Comparison of ENCODE assay signal across 8 mouse cellular contexts in the genomic region with DNA sequence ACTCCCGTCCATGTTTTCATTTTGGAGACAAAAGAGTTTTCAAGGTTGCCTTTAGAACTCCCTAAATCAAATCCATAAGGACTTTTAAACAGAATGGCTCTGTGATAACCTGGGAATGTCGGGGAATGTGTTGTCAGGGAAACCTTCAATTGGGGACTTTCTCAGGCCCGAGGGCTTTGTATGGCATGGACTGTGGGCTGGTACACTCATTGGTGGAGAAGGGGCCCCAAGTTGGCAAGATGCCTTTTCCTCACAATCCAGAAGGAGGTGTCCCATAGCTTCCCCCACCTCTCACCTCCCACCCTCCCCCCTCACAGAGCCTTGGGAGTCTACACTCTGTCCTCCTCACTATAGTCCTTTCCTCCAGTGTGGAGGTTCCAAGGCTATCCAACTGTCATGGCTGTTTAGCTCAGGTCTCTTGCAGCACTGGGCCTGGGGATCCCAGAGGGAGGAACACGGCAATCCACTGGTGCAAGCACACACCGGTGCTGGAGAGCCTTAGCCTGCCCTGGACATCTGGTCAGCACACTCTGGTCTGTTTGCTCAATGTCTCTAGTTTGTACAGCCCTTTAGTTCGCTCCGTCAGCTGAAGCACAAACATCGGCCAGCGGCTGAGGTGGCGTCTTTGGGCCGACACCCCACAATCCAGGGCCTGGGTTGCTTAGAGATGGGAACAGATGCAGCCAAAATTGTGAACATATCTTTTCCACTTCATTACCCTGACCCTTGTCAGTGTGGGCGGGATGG. TPM values are rescaled to one million over a fixed set of nuclear protein-coding genes. Genes with fewer than 3 reads are reported as not detected.
DNase-seq lines count a peak whose midpoint lies in the region; ATAC-seq and TF ChIP-seq lines count a peak whose summit lies in the region.

No protein-coding gene starts in this region.

- TF ChIP-seq EP300 in CH12.LX (IDR thresholded peaks at IDR 0.05; ENCODE audit: low read length), result no peak
- no peak for TF ChIP-seq EP300 in heart, postnatal 0 days (IDR thresholded peaks at IDR 0.05; ENCODE audit: low read depth)

- peaks cover 46% of the 10 kb centered on the region for H3K4me1 ChIP-seq in cerebellum, adult 2 months (ENCODE audit: control insufficient read depth, insufficient read depth, low read length)
- H3K4me1 ChIP-seq in CH12.LX (ENCODE audit: control insufficient read depth in 1 of 2, insufficient read depth in 2 of 2), result peaks cover 27 to 54% of the 10 kb centered on the region in 2 experiments
- H3K4me1 ChIP-seq in heart, postnatal 0 days (ENCODE audit: control insufficient read depth, insufficient read depth), result peaks cover 25% of the 10 kb centered on the region
- H3K4me1 ChIP-seq in lung, embryonic 16.5 days (replicated peaks; ENCODE audit: control insufficient read depth, insufficient read depth, low read length), result peaks cover 29% of the 10 kb centered on the region

- H3K36me3 ChIP-seq in CH12.LX (replicated peaks in 1 of 2; ENCODE audit: control insufficient read depth in 1 of 2, insufficient read depth in 1 of 2, low read length in 1 of 2), result peaks cover 0 to 33% of the 10 kb centered on the region in 2 experiments
- no peaks in the 10 kb centered on the region for H3K36me3 ChIP-seq in heart, postnatal 0 days (replicated peaks; ENCODE audit: control insufficient read depth, insufficient read depth, low read length)
- H3K36me3 ChIP-seq in lung, embryonic 16.5 days (ENCODE audit: control insufficient read depth, insufficient read depth, low read length), result no peaks in the 10 kb centered on the region

- TF ChIP-seq POLR2A in cerebellum, adult 2 months (IDR thresholded peaks at IDR 0.05; ENCODE audit: borderline replicate concordance, insufficient read depth, low read length), result no peak
- no peak for TF ChIP-seq POLR2A in CH12.LX (IDR thresholded peaks at IDR 0.05; ENCODE audit: low read depth, low read length)

- no peaks in the 10 kb centered on the region for H3K79me2 ChIP-seq in CH12.LX (replicated peaks; ENCODE audit: control insufficient read depth, extremely low read depth, insufficient read depth, poor library complexity, severe bottlenecking)

- no peak for TF ChIP-seq CTCF in cerebellum, adult 2 months (IDR thresholded peaks at IDR 0.05; ENCODE audit: borderline replicate concordance, insufficient read depth, low read depth, low read length)
- no peak for TF ChIP-seq CTCF in CH12.LX (conservative IDR thresholded peaks at IDR 0.05 in 1 of 2, IDR thresholded peaks at IDR 0.05 in 1 of 2; ENCODE audit: low read depth in 2 of 2, low read length in 2 of 2)
- TF ChIP-seq CTCF in heart, postnatal 0 days (IDR thresholded peaks at IDR 0.05; ENCODE audit: low read depth), result no peak
- no peak for TF ChIP-seq CTCF in left cerebral cortex, adult 2 months (IDR thresholded peaks at IDR 0.05)

- H3K9ac ChIP-seq in CH12.LX (ENCODE audit: insufficient read depth, low read depth), result peak overlapping the region; percentile 11; the same call in 1 of the 2 replicates
- H3K9ac ChIP-seq in heart, postnatal 0 days (replicated peaks; ENCODE audit: low read depth, low read length), result 0 out of 2 replicates have a peak overlapping the region, but pooled peaks have one; percentile 15
- peak overlapping the region; percentile 16 for H3K9ac ChIP-seq in lung, embryonic 16.5 days (ENCODE audit: low read length)

- 63% methylated on average over 12 of the region's 12 CpGs for WGBS in cerebellum, adult 2 months
- 85% methylated on average over 12 of the region's 12 CpGs for WGBS in heart, postnatal 0 days
- WGBS in lung, embryonic 16.5 days, result 29% methylated on average over 12 of the region's 12 CpGs

- peak overlapping the region; percentile 20; the same call in 1 of the 2 replicates for H3K27ac ChIP-seq in cerebellum, adult 2 months (ENCODE audit: insufficient read depth, low read length)
- no peak overlapping the region for H3K27ac ChIP-seq in CH12.LX (ENCODE audit: insufficient read depth, low read depth)
- no peak overlapping the region for H3K27ac ChIP-seq in heart, postnatal 0 days (ENCODE audit: low read depth)
- peak overlapping the region; percentile 34 for H3K27ac ChIP-seq in lung, embryonic 16.5 days (ENCODE audit: low read length)
- H3K27ac ChIP-seq in left cerebral cortex, adult 2 months, result no peak overlapping the region; the same call in 1 of the 2 replicates

- intact Hi-C loops in left cerebral cortex, adult 2 months (cut with DNase I), result no loop called here

- no peaks in the 10 kb centered on the region for H3K9me3 ChIP-seq in CH12.LX (replicated peaks; ENCODE audit: low read length)
- no peaks in the 10 kb centered on the region for H3K9me3 ChIP-seq in heart, postnatal 0 days (replicated peaks; ENCODE audit: control insufficient read depth, low read length)
- H3K9me3 ChIP-seq in lung, embryonic 16.5 days (ENCODE audit: control insufficient read depth, low read length), result no peaks in the 10 kb centered on the region

- TF ChIP-seq RAD21 in CH12.LX (IDR thresholded peaks at IDR 0.05; ENCODE audit: low read depth, low read length), result no peak

- in situ Hi-C loops in CH12.LX (cut with MboI; ENCODE audit: low pct_ligation_motif_present, low pct_unique_long_range_greater_than_20kb, low sequenced_read_pairs), result no loop called here

- H3K4me2 ChIP-seq in CH12.LX (ENCODE audit: insufficient read depth, low read depth, poor library complexity, severe bottlenecking), result no peak overlapping the region
- H3K4me2 ChIP-seq in heart, postnatal 0 days (ENCODE audit: low read depth, low read length), result no peak overlapping the region
- no peak overlapping the region for H3K4me2 ChIP-seq in lung, embryonic 16.5 days (ENCODE audit: low read depth, low read length)

- 0 out of 2 replicates have a peak, but pooled peaks have one; percentile 11 for ATAC-seq in heart, postnatal 0 days (ENCODE audit: insufficient read depth, low read depth)
- ATAC-seq in lung, embryonic 16.5 days (ENCODE audit: low read depth), result peak; percentile 53
- ATAC-seq in monocyte, adult 5-6 weeks (replicated peaks; ENCODE audit: insufficient number of reproducible peaks, low FRiP score, low TSS enrichment, poor library complexity, severe bottlenecking), result no peak

- DNase-seq in cerebellum, adult 2 months, result no peak
- no peak for DNase-seq in cerebellum, adult 11-12 months
- DNase-seq in CH12.LX (ENCODE audit: extremely low read depth), result no peak
- DNase-seq in heart, postnatal 0 days (ENCODE audit: low spot score), result no peak
- no peak for DNase-seq in kidney, postnatal 4 days
- DNase-seq in left cerebral cortex, adult 2 months (ENCODE audit: extremely low spot score in 1 of 2, low spot score in 2 of 2), result no peak

- dilution Hi-C loops in CH12.LX (cut with MboI; ENCODE audit: extremely low pct_ligation_motif_present, extremely low pct_unique_long_range_greater_than_20kb, low sequenced_read_pairs), result no loop called here

- H3K4me3 ChIP-seq in cerebellum, adult 2 months (replicated peaks; ENCODE audit: insufficient read depth, low read depth, low read length), result no peak overlapping the region
- no peak overlapping the region for H3K4me3 ChIP-seq in CH12.LX (replicated peaks in 1 of 3; ENCODE audit: low read depth in 2 of 3, low read length in 2 of 3, poor library complexity in 1 of 3)
- no peak overlapping the region for H3K4me3 ChIP-seq in heart, postnatal 0 days (ENCODE audit: low read depth, low read length)
- no peak overlapping the region for H3K4me3 ChIP-seq in lung, embryonic 16.5 days (ENCODE audit: low read length)
- no peak overlapping the region for H3K4me3 ChIP-seq in left cerebral cortex, adult 2 months

- no peaks in the 10 kb centered on the region for H3K27me3 ChIP-seq in cerebellum, adult 2 months (ENCODE audit: control insufficient read depth, insufficient read depth, low read length)
- H3K27me3 ChIP-seq in CH12.LX (replicated peaks), result no peaks in the 10 kb centered on the region
- H3K27me3 ChIP-seq in heart, postnatal 0 days (ENCODE audit: control insufficient read depth, insufficient read depth, low read length), result no peaks in the 10 kb centered on the region
- no peaks in the 10 kb centered on the region for H3K27me3 ChIP-seq in lung, embryonic 16.5 days (ENCODE audit: control insufficient read depth, insufficient read depth, low read depth, low read length)

RNA-seq across cellular contexts. Expression of a gene that starts 18.9 kb away (rescaled TPM):
- 57.4 and 67.1 TPM in 2 replicates for polyA plus RNA-seq in cerebellum, adult 2 months (2012; rRNA removed)
- total RNA-seq in CH12.LX (2012; rRNA removed), result 6.5 and 8.9 TPM in 2 replicates
- 3.5 and 5.0 TPM in 2 replicates for total RNA-seq in CH12.LX (2014; rRNA removed)
- polyA plus RNA-seq in CH12.LX (2012; ENCODE audit: insufficient read length, low read depth), result 6.8 and 8.8 TPM in 2 replicates
- 3.6 and 6.0 TPM in 2 replicates for total RNA-seq in heart, postnatal 0 days (2014; rRNA removed; ENCODE audit: low replicate concordance)
- 4.5 and 4.8 TPM in 2 replicates for polyA plus RNA-seq in heart, postnatal 0 days (2015; fragmentation: Nextera tagmentation; extraction: Ambion mirVana)
- polyA plus RNA-seq in lung, embryonic 16.5 days (2015; fragmentation: Nextera tagmentation; extraction: Ambion mirVana), result 7.2 and 7.4 TPM in 2 replicates
- 33.3 to 44.2 TPM (median 36.6 TPM) in 3 replicates for total RNA-seq in monocyte, adult 5-6 weeks (2017)
- total RNA-seq in left cerebral cortex, adult 2 months (2021), result 10 to 100 TPM; 56.7 to 57.0 TPM

RNA-seq across cellular contexts. Expression of a gene that starts 37.0 kb away (rescaled TPM):
- 3.3 and 3.4 TPM in 2 replicates for polyA plus RNA-seq in cerebellum, adult 2 months (2012; rRNA removed)
- total RNA-seq in CH12.LX (2012; rRNA removed) (0.59 and 0.76 TPM in 2 replicates), CH12.LX (2014; rRNA removed) (0.24 and 0.28 TPM in 2 replicates)
- polyA plus RNA-seq in CH12.LX (2012; ENCODE audit: insufficient read length, low read depth), result 0.76 and 0.90 TPM in 2 replicates
- 20.2 and 21.6 TPM in 2 replicates for total RNA-seq in heart, postnatal 0 days (2014; rRNA removed; ENCODE audit: low replicate concordance)
- polyA plus RNA-seq in heart, postnatal 0 days (2015; fragmentation: Nextera tagmentation; extraction: Ambion mirVana), result 9.6 and 10.0 TPM in 2 replicates
- 16.4 and 17.7 TPM in 2 replicates for polyA plus RNA-seq in lung, embryonic 16.5 days (2015; fragmentation: Nextera tagmentation; extraction: Ambion mirVana)
- total RNA-seq in monocyte, adult 5-6 weeks (2017), result 1.6 TPM in 2 of 3 replicates, not detected in the other
- total RNA-seq in left cerebral cortex, adult 2 months (2021), result 1 to 10 TPM; 1.3 to 1.6 TPM

RNA-seq across cellular contexts. Expression of a gene that starts 37.5 kb away (rescaled TPM):
- 295 and 319 TPM in 2 replicates for polyA plus RNA-seq in cerebellum, adult 2 months (2012; rRNA removed)
- total RNA-seq in CH12.LX (2012; rRNA removed) (61.8 and 75.8 TPM in 2 replicates), CH12.LX (2014; rRNA removed) (80.7 and 84.6 TPM in 2 replicates)
- polyA plus RNA-seq in CH12.LX (2012; ENCODE audit: insufficient read length, low read depth), result 243 and 290 TPM in 2 replicates
- 58.4 and 59.6 TPM in 2 replicates for total RNA-seq in heart, postnatal 0 days (2014; rRNA removed; ENCODE audit: low replicate concordance)
- polyA plus RNA-seq in heart, postnatal 0 days (2015; fragmentation: Nextera tagmentation; extraction: Ambion mirVana), result 74.0 and 76.8 TPM in 2 replicates
- 63.7 and 63.8 TPM in 2 replicates for polyA plus RNA-seq in lung, embryonic 16.5 days (2015; fragmentation: Nextera tagmentation; extraction: Ambion mirVana)
- 113 to 174 TPM (median 147 TPM) in 3 replicates for total RNA-seq in monocyte, adult 5-6 weeks (2017)
- total RNA-seq in left cerebral cortex, adult 2 months (2021), result 100 to 1,000 TPM; 329 to 332 TPM

RNA-seq across cellular contexts. Expression of a gene that starts 40.5 kb away (rescaled TPM):
- 5.4 and 5.7 TPM in 2 replicates for polyA plus RNA-seq in cerebellum, adult 2 months (2012; rRNA removed)
- 0.63 and 0.72 TPM in 2 replicates for total RNA-seq in CH12.LX (2012; rRNA removed)
- total RNA-seq in CH12.LX (2014; rRNA removed), result 0.17 and 0.31 TPM in 2 replicates
- polyA plus RNA-seq in CH12.LX (2012; ENCODE audit: insufficient read length, low read depth), result 0.76 and 1.1 TPM in 2 replicates
- total RNA-seq in heart, postnatal 0 days (2014; rRNA removed; ENCODE audit: low replicate concordance), result 41.5 and 50.8 TPM in 2 replicates
- polyA plus RNA-seq in heart, postnatal 0 days (2015; fragmentation: Nextera tagmentation; extraction: Ambion mirVana), result 27.1 and 30.2 TPM in 2 replicates
- 0.83 and 0.89 TPM in 2 replicates for polyA plus RNA-seq in lung, embryonic 16.5 days (2015; fragmentation: Nextera tagmentation; extraction: Ambion mirVana)
- 3.7 to 7.0 TPM (median 4.9 TPM) in 3 replicates for total RNA-seq in monocyte, adult 5-6 weeks (2017)
- 1 to 10 TPM in 1 of 2 experiments, under 1 TPM in 1; 0.91 to 1.4 TPM for total RNA-seq in left cerebral cortex, adult 2 months (2021)

Comparison
In these comparisons a context has a peak if more than half of its experiments do, and no peak if none do; other contexts are left out.
1. H3K27ac ChIP-seq: peak in cerebellum, adult 2 months (single experiment) and lung, embryonic 16.5 days (single experiment); none in CH12.LX (single experiment), heart, postnatal 0 days (single experiment) and left cerebral cortex, adult 2 months (single experiment).
2. Peak in every context shown above with its lines, with median percentiles within 50 percentile points of each other: H3K9ac ChIP-seq.